Mouse (Mus musculus): ENCODE data around the gene Sap30l.
A peak's percentile ranks its signal among the peaks of the same experiment; 100 is the strongest.
"Not testable (repeated sequence)": the region's sequence is repeated elsewhere in the genome, so short reads cannot be mapped to it uniquely, and the experiment has no call there.

Sap30l gene

DNA sequence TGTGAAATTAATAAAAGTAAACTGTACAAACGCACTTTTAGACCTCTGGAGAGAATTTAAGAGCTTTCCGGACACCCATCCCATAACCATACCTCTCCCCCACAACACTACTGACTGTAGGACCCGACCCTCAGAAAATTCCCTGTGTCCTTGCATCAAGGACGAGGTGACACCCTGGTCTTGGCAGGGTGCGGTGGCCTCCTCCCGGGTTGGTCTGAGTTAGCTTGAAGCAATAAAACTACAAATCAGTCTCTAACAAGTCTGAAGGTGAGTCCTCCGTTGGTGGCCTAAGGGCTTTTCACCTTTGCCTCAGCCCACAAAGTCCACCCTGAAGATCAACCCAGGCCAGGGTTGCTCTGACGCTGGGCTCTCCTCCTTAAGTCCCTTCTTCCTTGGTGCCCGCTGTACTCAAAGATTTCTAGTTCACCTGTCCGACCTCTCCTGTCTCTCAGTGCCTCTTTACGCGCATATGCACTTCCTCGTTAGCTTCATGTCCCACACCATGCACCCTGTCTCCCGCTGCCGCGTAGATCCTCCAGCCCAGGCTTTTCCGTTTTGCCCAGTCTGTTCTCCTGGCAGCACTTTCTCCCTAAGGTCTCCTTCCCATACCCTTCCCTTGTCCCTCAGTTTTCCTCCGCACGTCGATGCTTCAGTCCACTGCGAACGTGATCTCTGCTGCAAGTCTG, 1.0 kb upstream of the Sap30l start:
- DNase-seq, result no peak

DNA sequence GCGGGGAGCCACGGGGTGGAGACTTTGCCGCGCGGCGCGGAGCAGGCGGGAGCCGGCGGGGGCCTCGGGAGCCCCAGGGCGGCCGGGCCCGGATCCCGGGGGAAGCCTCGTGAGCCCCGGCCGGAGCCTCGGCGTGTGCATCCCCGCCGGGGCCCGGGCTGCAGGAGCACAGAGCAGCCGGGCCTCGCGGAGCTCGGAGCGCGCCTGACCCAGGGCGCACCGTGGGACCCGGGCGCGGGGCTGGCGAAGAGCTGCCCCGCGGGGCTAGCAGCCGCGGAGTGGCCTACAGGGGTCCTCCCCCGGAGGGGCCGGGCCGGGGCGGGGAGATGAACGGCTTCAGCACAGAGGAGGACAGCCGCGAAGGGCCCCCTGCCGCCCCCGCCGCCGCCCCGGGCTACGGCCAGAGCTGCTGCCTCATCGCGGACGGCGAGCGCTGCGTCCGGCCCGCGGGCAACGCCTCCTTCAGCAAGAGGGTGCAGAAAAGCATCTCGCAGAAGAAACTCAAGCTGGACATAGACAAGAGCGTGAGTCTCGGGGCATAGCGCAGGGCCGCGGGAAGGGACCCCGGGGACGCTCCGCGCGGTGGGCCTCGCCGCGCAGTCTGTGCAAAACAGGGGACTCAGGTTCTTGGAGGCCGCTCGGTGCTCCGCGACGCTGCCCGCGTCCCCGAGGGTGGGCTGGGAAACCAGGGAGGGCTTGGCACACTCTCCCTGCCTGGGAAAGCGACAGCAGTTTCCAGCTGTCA, 501 bp downstream of the Sap30l start:
- peak; percentile 78 for DNase-seq

DNA sequence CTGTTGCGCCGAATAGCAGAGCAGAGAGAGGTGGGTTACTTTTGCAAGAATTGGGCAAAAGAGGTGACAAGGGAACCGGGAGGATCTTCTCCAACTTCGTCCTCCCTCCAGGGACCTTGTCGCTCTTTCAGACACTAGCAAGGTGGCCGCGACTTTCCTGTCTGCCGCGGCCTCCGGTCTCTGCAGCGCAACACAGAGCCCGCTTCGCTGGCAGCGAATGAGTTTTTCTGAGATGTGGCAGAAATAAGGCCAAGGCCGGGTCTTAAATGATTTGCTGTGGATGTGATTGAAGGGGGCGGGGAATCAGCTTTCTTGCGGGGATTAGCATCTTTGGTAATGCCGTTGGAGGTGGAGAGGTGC, 1.1 kb downstream of the Sap30l start:
- DNase-seq, result no peak

DNA sequence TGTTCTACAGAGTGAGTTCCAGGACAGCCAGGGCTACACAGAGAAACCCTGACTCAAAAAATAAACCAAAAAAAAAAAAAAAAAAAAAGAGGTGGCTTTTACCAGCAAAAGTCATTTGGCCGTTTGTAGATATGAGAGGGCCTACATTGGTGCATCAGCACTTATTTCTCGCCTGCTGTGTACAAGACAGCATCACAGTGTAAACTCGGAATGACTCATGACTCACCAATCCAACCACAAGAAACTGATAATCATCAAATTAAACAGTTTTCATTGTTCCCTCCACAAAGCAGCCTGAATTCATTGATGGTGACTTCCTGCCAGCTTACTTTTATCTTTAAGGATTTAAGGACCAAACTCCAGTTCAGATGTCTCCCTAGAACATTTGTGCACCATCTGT, 3.6 kb downstream of the Sap30l start:
- no peak for DNase-seq

DNA sequence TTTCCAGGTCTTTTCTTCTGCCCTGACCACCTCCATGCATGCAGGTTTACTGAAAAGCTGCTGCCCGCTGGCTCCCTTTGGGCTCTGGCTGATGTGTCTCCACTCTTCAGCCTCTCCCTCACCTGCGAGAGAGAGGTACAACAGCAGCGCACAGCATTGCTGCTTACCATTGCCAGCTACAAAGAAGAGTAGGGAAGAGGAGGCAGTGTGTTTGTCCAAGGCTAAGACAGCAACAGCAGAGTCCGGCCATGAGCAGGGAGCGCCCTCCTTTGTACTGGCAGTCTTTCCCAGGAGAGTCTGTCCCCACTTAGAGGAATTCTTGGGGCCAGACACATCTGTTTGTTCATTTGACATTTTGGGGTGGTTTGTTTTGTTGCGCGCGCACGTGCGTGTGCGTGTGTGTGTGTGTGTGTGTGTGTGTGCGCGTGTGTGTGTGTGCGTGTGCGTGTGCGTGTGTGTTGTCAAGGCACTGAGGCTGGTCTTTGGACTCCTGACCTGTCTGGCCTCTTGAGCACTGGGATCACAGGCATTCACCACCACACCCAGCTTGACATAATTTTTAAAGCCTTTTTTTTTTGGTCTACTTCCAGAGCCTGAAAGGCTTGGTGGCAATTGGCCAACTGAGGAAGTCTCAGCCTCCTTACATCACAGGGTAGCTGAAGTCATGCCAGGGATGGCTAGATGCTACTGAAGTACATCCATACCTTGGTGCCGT, 7.7 kb downstream of the Sap30l start:
- no peak for DNase-seq

DNA sequence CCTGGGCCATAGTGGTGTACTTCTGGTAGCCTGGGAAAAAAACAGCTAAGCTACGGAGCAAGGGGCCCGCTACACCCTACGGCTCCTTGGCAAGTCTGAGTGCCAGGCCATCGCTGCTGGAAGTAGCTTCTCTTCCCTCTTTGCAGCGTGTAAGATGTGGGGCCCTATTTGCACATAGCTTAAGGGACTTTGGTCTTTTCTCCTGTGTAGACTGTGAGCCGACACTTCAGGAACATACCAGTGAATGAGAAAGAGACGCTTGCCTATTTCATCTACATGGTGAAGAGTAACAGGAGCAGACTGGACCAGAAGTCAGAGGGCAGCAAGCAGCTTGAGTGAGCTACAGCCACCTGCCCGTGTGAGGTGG, 8.3 kb downstream of the Sap30l start:
- no peak for DNase-seq

DNA sequence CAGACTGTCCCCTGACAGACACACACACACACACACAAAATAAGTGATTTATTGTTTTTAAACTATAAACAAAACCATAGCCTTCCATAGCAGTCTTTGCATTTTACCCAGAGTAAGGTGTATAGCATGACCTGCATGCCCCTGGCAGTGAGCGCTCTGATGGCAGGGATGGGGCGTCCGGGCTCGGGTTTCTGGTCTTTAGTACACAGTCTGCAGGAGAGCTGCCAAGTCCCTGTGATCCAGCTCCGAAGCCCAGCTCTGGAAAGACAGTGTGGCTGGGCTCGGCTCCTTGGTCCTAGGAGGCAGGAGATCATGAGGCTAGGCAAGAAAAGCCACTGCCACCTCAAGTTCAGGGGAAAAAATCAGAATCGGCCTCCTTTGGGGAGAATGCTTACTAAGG, 9.6 kb downstream of the Sap30l start:
- no peak for DNase-seq

DNA sequence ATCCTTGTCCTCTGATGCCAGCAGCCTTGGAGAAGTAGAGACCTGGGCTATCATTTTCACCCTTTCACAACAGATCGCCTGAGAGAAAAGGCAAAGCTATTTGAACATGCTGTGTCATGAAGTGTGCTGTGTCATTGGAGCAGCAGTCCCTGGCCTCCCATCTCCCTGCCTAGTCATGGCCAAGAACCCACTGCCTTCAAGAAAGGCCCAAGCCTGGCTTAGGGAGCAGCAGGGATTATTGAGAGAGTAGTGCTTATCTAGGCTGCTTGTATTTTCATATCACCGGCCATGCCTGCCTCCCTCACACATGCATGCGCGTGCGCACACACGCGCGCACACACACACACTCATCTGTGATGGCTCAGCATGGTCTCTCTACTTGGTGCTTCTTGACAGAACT, 10.8 kb downstream of the Sap30l start:
- DNase-seq, result no peak

DNA sequence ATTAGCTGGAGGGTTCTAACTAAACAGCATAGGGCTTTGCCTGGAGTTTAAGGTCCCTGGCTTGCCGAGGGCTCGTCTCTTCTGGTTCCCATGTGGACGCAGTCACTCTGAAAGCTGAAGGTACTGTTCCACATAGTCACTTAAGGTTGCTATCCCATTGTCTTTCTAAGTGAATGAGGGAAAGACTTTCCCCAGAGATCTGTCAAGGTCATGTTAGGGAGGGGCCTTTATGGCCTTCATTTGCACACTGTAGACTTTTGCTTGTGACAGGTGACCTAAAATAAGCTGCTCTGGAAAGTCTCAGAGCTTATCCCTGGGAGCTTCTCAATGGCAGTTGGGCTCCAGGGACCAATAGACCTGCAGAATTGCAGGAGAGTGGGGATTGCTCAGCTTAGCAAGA, 12.2 kb downstream of the Sap30l start:
- DNase-seq, result no peak

DNA sequence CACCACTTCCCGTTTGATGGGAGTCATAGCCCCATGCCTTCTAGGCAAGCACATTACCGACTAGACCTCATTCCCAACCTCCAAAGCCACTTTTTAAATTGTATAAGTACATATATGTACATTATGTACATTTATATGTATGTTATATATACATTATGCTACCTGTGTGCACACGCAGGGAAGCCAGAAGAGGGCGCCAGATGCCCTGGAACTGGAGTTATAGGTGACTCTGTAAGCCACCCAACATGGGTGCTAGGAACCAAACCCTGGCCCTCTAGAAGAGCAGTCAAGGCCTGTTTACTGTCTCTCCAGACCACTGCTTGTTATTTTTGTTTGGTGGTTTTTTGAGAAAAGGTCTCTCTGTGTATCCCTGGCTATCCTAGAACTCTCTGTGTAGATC, 16.8 kb downstream of the Sap30l start:
- no peak for DNase-seq

DNA sequence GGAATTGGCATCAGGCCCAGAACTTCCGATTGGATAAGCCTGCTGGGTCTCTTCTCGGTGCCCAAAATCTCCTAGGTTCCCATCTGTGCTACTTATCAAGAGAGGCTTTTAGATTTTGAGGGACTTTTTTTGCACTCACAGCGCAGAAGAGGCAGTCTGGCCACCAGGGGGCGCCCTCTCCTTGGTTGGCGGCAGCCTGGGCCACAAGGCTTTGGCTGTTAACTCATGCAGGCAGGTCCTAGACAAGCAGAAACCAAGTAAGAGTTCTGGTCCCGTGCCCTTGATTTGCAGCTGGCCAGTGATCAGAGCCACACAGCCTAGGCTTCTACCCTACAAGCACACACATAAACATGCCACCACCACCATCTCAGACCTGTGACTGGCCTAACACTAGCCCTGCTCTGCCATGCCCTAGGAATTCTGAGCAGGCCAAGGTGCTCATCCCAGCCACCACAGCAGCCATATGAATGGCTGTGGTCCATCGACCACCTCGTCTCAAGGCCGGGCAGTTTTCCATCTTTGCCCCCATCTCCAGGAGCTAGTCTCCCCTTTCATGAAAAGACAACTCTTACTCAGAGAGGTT, 18.7 kb downstream of the Sap30l start:
- peak; percentile 88 for DNase-seq

DNA sequence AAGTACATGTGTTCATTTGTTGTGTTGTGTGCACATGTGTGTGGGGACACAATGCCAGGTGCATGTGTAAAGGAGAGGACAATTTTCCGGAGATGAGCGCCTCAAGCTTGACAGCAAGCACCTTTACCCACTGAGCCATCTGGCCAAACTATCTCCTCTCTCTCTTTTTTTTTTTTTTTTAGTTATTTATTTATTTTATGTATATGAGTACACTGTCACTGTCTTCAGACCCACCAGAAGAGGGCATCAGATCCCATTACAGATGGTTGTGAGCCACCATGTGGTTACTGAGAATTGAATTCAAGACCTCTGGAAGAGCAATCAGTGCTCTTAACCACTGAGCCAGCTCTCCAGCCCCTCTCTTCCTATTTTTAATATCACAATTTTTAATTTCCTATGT, 21.7 kb downstream of the Sap30l start:
- DNase-seq, result not testable (repeated sequence)

DNA sequence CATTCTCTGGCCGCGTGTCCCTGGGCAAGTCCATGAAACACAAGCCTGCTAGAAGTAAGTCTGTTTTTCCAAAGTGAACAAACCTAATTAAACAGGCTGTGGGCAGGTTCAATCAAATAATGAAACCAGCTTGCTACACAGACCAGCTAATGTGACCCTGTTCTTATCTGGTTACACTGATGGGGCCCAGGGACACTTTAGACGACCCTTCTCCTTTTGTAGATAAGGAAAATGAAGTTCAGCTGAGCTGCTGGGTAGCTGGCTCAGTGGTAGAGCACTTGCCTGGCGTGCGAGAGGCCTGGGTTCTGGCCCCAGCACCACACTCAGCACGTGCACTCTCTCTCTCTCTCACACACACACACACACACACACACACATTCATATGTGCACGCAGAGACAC, 22.3 kb downstream of the Sap30l start:
- no peak for DNase-seq

DNA sequence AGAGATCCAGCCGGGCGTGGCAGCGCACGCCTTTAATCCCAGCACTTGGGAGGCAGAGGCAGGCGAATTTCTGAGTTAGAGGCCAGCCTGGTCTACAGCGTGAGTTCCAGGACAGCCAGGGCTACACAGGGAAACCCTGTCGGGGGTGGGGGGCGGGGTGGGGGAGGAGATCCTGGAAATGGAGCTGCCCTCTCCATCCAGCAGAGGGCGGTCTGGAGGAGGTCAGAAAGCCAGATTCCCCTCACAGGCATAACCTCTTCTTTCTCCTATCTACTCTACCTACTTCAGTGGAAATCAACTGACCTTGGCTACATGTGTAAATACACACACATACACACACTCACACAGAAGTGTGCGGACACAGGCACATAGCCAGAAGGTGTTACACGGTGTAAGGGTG, 23.8 kb downstream of the Sap30l start:
- not testable (repeated sequence) for DNase-seq

DNA sequence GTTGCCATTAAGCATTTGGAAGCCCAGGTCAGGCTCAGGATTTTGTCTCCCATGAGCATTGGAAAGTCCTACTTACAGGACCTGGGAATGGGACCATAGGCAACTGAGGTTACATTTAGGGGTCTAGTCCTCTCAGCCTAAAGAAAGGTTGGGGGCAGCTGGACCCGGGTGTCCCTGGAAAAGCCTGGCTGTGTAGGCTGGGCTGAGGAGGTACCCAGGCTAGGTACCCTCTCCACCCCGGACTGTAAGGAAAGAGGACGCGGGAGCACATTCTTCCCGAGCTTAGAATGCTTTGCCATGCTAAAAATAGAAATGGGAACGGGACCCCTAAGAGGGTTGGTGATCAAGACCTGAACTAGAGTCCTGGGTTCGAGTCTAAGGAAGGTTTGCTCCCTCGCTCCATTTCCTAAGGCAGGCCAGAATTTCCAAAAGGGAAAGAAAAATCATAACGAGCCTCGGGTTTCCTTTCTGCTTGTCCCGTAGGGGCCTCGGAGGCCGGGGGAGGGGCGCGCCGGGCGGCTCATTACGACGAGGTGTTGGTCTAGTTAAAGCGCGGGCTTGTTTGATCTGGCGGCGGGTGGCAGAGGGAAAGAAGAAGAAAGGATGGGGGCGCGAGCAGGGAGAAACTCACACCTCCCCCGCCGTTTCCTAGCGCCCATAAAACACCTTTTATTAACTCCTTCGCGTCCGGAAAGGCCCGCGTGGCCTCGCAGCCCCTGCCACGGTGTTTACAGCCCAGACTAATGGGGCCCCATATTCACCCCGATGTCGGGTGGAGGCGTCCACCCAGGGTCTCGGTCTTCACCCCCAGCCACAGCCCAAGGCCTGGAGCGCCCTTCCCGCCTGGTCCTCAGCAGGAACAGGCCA, 25.8 kb downstream of the Sap30l start:
- no peak for DNase-seq

DNA sequence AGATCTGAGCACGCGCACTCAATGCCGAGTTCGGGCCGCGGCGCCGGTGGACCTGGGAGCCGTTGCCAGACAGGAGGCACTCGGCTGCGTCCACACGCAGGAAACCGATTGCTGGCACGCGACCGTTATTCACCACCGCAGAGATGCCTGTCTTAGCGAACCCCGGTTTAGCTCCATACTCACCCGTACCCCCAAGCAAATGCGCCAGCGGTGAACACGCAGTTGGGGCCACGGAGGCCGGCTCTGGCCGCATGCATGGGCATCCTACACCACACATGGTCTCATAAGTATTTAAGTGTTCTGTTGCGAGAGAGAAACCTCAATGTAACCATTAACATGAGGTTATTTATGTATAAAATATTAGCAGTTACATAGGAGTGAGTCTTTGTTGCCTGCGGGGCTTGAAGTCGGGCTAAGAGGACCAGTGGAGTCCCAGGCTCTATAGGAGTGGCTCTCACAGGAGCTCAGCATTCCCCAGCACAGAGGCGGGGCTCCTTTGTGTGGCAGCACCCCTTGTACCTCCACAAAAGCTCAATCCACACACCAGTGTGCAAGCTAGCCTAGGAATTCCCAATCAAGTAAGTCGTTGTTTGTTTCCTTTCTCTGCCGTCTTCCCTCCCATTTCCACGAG, 26.6 kb downstream of the Sap30l start:
- DNase-seq, result no peak

DNA sequence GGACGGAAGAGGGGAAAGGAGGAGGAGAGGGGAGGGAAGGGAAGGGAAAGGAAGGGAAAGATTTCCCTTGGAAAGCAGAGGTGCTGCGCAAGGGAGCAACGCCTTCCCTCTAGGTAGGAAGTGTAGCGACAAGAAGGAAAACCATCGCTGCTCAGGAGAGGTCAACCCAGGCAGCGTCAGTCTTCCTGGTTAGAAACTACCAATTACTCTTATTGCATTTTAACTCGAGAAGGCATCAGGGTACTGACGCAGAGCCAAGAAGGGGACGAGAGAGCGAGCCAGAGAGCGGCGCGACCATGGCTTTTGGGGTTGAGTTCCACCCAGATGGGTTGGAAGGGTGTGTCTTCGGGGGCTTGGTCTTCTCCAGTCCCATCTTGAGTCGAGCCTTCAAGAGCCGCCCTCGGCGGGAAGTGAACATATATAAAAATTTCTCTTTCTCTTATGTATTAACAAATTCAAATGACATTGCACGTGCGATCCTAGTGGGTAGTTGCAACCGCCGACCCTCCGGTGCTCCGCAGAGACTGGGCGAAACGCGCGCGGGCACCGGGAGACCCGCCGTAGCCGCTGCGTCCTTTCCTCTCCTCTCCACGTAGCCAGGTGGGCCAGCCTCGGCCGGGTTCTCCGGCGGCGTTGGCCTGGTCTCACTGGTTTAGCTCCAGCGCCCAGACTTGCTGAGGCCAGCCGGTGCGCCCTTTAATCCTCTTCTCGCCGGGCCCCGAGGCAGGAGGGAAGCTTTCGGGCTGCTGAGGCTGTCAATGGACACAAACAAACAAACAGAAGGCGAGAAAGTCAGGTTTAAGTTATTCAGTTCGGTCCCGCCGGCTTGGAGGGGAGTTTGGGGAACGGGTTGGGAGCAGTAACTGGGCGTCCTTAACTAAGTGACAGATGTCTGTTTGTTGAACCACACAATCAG, 27.8 kb downstream of the Sap30l start:
- DNase-seq, result no peak

DNA sequence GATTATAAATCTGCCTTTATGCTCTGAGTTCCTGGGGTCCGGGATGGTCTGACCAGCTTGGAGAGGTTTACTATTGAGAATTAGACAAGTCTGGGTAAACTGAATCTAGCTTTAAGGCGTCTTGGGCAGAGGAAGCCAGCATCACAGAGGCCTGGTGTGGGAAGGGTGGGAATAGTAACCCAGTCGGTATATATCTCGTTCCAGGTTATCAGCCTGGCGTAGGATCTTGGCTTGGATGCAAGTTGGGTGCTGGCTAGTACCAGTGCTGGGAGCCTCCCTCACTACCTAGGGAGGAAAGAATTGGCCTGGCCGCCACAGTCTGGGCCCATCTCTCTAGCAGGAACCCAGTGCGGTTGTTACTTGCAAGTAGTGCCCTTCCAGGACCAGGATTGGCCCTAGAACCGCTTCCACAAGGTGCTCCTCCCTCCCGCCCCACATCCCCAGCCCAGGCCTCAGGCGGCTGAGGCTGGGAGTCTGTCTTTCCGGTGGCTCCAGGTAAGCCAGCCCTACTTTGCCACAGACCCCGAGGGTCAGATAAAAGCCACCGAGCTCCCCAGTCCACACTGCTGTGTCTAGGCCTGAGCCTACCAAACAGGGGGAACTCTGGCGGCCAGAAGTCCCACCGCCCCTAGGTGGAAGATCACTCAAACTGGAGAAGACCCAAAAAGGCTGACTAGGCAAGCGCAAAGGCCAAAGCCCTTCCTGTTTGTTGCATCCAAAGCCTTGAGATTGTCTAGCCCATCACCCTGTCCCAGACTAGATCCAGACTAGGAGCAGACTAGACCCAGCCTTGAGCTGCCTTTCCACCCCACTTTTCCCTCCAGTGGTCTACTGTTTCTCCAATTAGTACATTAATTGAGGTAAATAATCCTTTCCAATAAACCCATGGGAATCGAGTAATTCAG, 28.7 kb downstream of the Sap30l start:
- no peak for DNase-seq

DNA sequence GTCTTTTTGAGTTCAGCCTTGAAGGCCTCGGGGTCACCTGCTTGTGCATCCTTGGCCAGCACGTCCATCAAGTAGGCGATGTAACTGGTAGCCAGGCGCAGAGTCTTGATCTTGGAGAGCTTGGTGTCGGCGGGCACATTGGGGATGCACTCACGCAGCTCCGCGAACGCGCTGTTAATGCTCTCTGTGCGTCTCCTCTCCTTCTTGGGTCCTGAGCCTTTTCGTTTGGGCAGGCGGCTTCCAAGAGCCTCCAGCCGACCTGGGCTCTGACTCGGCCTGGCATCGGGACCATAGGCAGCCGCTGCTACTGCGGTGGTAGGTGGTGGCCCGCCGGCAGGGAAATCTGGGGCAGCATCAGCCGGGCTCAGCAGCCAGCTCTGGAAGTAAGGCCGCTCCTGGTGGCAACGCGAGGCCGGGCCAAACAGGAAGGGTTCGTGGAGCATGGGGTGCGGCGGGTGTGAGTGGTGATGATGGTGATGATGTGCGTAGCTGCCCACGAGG, 29.9 kb downstream of the Sap30l start:
- no peak for DNase-seq

DNA sequence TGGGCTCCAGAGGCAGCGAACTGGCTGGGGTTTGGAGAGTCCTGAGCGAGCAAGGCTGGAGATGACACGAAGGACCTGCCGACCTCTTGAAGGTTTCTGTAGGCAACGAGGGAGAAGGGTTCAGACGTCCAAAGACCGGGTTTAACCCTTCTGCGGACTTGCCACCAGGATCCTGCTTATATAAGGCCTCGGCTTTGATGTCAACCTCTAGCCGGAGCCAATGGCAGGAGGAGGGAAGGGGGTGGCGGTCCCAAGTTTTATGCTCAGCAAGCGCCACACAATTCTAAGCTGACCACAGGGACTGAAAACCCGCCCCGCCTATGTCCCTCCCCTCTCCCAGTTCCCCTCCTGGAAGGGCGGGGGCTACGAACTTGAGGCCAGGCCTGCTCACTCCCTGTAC, 30.4 kb downstream of the Sap30l start:
- no peak for DNase-seq

Data from lung, postnatal 10 days (tissue).